Mouse (Mus musculus): ENCODE measurements around the gene Adam26a.
"Not testable (repeated sequence)": the region's sequence is repeated elsewhere in the genome, so short reads cannot be mapped to it uniquely, and the experiment has no call there.

Adam26a gene

DNA sequence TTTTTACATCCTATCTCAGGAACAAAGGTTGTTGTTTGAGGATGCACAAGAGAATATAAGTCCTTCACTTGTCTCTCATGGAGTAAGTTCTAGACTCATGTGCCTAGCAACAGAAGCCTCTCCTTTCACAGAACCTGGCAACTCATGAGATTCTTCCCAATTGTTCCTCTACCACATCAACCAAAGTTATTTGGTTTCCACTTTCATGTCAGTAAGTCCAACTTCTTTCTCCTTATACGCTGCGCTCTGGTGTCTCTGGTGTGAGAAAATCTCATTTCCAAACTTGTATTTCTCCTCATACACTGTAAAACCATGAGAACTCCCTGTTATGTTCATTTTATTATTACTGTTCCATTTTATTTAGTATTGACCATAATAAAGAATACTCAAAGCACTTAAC lies at the start of gene Adam26a:
Gene Adam26a (minus strand): TSS at position 101 of the 400 bp plus-strand sequence.
- not testable (repeated sequence) for DNase-seq (ENCODE audit: low spot score)

DNA sequence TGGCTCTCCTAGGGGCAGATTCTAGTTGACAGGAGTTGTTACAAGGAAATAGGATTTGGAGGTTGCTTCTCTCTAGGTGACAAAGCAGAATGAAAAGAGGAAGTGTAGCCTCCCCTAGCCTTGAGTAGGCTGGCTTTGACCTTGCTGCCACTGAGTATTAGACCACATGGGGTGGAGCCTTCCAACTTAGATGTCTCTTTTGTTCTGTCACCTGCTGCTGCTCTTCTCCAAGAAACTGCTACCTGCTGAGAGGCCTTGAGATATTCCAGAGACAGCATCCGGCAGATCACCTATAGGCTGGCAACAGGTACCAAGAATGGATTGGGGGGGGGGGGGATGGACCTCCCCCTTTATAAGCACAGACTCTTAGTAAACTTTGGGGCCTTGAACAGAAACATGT lies 39.5 kb upstream of the Adam26a start:
- DNase-seq (ENCODE audit: low spot score) = no peak

DNA sequence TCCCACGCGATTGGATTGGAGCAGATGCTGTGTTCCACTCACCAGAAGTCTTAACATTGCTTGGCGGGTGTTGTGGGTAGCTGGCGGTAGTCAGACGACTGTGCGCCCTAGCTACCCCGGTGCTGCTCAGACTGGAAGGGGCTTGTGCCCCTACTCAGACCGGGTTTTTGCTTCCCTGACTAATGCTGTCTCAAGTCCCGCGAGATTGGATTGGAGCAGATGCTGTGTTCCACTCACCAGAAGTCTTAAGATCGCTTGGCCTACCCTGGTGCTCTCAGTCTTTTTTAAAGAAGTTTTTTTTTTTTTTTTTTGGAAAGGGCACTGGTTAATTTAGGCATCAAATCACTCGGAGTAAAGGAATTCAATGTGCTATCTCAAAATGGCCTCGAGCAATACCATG lies 27.1 kb upstream of the Adam26a start:
- DNase-seq (ENCODE audit: low spot score) = not testable (repeated sequence)

DNA sequence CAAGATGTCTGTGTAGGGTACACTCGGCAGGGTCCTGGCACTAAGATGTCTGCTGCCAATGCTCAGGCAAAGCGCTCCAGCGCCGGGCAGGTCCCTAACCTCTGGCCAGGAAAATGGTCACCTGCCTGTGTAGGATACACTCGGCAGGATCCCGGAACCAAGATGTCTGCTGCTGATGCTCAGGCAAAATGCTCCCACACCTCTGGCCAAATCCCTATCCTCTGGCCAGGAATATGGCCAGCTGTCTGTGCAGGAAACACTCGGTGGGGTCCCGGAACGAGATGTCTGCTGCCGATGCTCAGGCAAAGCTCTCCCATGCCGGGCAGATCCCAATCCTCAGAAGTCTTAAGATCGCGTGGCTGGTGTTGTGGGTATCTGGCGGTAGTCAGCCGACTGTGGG lies 26.7 kb upstream of the Adam26a start:
- not testable (repeated sequence) for DNase-seq (ENCODE audit: low spot score)

DNA sequence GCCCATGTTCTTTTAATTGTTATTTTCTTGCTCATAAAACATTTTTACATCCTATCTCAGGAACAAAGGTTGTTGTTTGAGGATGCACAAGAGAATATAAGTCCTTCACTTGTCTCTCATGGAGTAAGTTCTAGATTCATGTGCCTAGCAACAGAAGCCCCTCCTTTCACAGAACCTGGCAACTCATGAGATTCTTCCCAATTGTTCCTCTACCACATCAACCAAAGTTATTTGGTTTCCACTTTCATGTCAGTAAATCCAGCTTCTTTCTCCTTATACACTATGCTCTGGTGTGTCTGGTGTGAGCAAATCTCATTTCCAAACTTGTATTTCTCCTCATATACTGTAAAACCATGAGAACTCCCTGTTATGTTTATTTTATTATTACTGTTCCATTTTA lies 48.5 kb downstream of the Adam26a start, which contains the start of gene Adam26b:
Gene Adam26b (minus strand): TSS at position 101 of the 400 bp plus-strand sequence.
- not testable (repeated sequence) for DNase-seq (ENCODE audit: low spot score)

All from urinary bladder, postnatal 25 days (tissue).